Mouse (Mus musculus) cerebellum, adult 9-10 months (tissue): ENCODE data around the gene Plcz1.

ENCODE experiments used
- DNase-seq: peaks from one replicate; pipeline ENCODE4 v3.0.0; 2022

Gene Plcz1

GRCm38 (mm10) chr6:139947106-139947879, 94.0 kb downstream of the Plcz1 start:
- no peak for DNase-seq
